Mouse (Mus musculus) ZHBTc4 (cell line): ENCODE results near the gene Rbm48.
"Not testable (repeated sequence)": the region's sequence is repeated elsewhere in the genome, so short reads cannot be mapped to it uniquely, and the experiment has no call there.

Experiments
- DNase-seq: peaks from one replicate; pipeline ENCODE4 v3.0.0-alpha.2; 2011; ENCODE audit warnings: low read depth, low spot score

Gene Rbm48

DNA sequence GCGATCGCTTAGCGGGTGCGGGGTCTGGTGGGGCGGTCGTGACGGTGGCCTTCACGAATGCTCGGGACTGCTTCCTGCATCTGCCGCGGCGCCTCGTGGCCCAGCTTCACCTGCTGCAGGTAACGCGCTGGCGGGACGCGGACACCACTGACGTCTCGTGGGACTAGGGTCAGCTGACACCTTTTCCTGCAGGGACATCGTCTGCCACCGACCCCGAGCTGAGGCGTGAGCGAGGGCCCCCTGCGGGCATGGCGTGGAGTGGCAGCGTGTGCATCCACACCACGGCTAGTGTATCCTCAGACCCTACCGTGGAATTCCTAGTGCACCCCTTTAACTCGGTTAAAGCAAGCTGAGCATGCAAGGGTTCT, at the start of gene Rbm48:
TSS of gene Rbm48 (minus strand) at position 187 of the 368 bp plus-strand sequence.
- peak; percentile 92 for DNase-seq

GRCm38 (mm10) chr5:3645326-3645725, 48.9 kb upstream of the Rbm48 start:
- no peak for DNase-seq

DNA sequence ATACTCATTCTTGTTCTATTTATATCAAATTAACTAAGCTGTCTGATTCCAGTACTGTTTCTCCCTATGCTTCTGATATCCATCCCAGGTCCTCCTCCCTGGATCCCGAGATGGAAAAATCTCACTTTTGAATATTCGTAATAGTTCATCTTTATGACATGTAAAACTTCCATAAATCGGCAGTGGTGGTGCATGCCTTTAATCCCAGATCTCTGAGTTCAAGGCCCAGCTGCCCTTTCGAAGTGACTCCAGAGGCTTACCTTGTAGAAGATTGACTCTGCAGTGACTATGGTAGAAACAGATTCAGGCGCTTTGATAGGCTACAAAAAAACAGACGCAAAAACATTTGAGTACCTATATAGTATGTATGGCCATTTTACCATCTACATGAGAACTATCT, 48.2 kb upstream of the Rbm48 start:
- no peak for DNase-seq

DNA sequence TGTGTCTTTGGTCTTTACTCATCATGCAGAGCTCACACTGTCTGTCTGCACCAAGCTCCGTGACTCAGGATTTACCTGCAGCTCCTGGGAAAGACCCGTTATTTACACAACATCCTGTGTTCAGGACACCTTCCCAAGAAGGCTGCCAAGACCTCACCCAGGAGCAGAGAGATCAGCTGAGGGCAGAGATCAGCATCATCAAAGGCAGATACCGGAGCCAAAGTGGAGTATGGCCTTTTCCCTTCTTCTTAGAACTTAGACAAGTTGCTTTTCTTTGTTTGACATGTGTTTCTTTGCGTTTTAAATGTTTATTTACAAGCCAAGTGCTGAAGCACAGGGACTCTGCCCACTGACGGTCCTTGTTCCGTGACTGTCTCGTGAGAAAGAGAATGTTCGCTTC, 38.9 kb upstream of the Rbm48 start:
- DNase-seq = no peak

- DNase-seq = peak; percentile 35
Observed at GRCm38 (mm10) chr5:3633951-3634350, 37.6 kb upstream of the Rbm48 start.

DNA sequence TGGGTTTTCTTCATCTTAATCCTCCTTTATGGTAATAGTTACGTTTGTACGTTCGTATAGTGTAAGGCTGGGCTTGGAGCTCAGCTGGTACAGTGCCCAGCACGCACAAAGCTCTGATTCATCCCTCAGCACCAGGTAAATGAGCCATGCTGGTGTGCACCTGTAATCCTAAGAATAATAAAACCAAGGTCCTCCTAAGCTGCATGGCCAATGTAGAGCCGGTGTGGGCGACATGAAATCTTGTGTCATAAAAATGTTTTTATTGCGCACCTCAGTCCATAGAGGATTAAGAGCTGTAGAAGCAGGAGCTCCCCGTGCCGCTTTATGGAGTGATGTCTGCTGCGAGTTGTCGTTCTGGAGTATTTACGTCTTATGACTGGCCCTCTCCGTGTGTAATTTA, 36.9 kb upstream of the Rbm48 start:
- DNase-seq = no peak

DNA sequence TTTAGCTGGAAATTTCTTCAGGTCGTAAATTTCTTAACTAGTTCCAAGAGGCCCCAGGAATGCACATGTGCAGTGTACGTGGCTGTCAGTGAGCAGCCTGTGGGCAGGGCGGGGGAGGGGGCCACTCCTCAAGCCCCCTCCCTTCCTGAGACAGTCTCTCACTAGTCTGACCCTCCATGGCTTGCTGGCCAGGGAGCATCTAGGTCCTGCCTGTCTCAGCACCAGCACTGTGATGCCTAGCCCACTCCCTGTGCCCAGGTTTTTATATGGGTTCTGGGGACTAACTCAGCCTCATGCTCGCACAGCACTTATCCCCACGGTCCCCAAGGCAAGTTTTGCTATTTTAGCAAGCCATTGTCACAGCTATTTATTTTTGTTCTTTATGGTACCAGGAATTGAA, 35.9 kb upstream of the Rbm48 start:
- no peak for DNase-seq

- DNase-seq = no peak
Observed at GRCm38 (mm10) chr5:3631512-3632271, 35.3 kb upstream of the Rbm48 start.

DNA sequence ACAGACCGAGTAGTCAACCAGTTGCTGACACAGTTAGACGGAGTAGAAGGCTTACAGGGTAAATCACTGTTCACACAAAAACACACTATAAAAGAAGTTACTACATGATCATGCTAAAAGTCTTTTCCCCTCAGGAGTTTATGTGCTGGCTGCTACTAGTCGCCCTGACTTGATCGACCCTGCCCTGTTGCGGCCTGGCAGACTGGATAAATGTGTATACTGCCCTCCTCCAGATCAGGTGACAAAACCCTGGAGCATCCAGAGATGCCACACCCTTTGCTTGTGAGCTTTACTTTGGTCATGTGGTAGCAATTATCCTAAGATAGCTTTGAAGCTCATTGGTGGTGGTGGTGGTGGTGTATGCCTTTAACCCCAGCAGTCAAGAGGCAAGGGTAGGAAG, 33.7 kb upstream of the Rbm48 start:
- DNase-seq = peak; percentile 16

- DNase-seq = no peak
Observed at GRCm38 (mm10) chr5:3620486-3620885, 24.1 kb upstream of the Rbm48 start.

DNA sequence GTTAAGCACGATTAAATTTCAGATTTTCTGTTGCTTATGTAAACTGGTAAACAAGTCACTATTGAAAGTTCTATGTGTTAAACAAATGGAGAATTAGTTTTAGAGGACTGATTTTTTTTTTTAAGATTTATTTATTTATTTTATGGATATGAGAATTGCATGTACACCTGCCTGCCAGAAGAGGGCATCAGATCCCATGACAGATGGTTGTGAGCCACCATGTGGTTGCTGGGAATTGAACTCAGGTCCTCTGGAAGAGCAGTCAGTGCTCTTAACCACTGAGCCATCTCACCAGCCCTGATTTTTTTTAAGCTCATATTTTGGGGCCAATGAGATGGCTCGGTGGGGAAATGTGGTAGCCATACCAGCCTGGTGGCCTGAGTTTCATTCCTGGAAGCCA, 15.4 kb upstream of the Rbm48 start:
- DNase-seq = not testable (repeated sequence)

- DNase-seq = no peak
Observed at GRCm38 (mm10) chr5:3609241-3609640, 12.9 kb upstream of the Rbm48 start.

GRCm38 (mm10) chr5:3607114-3607513, 10.7 kb upstream of the Rbm48 start:
- no peak for DNase-seq

- no peak for DNase-seq
Observed at GRCm38 (mm10) chr5:3600790-3601189, 4.4 kb upstream of the Rbm48 start.

DNA sequence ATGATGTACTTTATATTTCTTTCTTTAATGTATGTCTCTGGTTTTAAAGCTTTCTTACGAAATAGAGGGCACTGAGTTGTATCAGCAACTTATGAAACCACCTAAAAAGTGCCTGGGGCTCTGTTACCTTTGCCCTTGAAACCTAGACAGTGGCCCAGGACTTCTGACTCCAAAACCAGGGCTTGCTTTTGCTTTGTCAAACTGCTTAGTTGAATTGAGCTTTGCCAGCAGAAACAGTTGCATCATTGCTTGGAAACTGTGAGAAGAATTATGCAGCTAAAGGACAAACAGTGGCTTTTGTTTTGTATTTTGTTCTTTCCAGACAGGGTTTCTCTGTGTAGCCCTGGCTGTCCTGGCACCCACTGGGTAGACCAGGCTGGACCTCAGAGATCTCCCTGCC, 3.9 kb upstream of the Rbm48 start:
- DNase-seq = no peak

DNA sequence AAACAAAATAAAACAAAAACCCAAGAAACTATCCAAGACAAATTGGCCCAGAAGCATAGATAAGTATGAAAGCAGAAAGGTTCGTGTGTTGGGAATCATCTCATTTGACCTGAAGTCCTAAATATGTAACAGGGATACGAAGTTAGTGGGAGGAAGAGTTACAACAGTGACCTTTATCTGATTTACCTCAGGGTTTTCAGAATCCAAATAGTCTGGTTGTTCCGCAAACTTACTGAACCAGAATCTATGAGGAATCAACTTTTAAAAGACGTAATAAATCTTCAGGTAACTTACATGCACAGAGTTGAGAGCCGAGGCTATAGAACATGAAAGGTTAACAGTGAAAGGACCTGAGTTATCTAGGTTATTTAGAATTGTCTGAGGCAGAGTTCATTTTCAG, 2.4 kb upstream of the Rbm48 start:
- DNase-seq = no peak

DNA sequence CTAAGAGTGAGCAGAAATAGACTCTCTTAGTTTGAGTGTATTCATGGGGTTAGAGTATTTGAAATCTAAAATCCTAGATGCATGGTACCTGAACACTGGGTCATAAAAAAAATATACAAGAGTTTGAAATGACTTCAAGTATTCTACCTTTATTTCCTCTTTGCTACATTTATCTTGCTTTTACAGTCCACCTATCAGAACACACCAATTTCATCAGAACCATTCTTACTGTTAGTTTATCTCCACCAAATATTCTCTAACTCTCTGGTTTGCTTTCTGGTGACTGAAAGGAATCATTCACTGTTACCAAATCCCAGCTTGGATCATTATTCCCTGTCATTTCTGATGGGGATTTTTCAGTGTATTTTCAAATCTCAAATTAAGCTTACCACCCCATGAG, 786 bp upstream of the Rbm48 start:
- no peak for DNase-seq

DNA sequence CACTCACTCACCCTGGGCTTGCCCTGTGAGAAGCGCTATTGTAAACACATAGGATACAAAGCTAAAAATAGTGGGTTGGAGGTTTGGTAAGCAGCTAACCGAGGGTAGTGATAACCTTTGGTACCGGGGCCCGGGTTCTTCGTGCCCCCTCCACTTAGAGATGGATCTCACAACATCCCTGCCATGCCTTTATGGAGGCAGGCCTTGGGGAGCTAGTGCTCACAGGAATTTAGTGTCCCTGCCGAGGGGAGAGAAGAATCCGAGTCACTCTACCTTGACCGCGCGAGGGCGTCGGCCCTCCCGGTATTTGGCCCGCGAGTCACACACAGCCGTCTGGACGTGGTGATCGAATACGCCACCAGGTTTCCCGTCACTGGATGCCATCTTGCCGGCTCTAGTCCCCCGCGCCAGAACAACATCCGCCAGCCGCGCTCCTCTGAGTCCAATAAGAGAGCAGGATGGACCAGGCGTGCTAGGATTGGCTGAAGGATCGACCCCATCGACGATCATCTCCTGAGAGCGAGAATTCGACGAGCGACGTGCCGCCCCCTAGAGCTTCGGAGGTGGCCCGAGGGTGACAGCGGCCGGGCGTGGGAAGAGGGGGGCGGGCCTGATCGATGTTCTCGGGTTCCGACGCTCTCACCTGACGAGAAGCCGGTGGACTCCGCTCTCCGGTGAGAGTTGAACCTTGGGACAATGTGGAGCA, 539 bp downstream of the Rbm48 start, which contains the start of gene Pex1:
TSS of gene Pex1 (plus strand) at position 374 of the 706 bp plus-strand sequence.
- peak; percentile 99 for DNase-seq

- DNase-seq = peak; percentile 48
Observed at GRCm38 (mm10) chr5:3579066-3579465, 17.3 kb downstream of the Rbm48 start.

DNA sequence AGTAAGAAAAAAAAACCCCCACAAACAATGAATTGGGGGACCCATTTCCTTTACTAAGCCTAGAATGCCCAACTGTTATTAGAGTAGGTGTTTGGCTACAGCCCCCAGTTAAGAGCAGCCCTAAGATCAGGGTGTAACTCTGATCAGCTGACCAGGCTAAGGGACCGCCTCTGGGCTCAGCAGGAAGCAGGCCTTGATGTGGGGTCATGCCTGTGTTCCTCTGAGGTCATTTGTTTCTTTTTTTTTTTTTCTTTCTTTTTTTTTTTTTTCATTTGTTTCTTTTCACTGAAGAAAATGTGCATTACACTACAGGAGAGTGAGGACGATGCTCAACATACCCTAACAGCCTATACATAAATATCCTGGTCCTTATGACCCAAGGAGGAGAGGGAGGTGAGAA, 18.4 kb downstream of the Rbm48 start:
- DNase-seq = peak; percentile 61

DNA sequence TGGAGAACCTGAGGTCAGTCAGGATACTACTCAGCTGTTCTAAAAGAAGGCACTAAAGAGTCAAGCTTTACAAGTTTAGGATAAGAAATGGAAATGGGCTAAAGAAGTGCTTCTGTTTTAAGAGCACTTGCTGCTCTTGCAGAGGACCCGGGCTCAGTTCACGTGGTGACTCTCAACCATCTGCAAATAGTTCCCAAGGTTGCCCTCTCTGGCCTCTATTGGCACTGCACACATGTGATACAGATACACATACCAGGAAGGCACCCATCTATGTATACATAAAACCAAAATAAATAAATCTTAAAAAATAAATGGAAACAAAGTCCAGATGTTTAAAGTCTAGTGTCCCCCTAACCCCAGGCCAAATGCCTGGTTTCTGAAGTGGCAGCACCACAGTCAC, 21.6 kb downstream of the Rbm48 start:
- peak; percentile 56 for DNase-seq

- DNase-seq = no peak
Observed at GRCm38 (mm10) chr5:3571266-3571665, 25.1 kb downstream of the Rbm48 start, which contains the start of gene 1700109H08Rik. TSS of gene 1700109H08Rik (plus strand) at chr5:3571566.

DNA sequence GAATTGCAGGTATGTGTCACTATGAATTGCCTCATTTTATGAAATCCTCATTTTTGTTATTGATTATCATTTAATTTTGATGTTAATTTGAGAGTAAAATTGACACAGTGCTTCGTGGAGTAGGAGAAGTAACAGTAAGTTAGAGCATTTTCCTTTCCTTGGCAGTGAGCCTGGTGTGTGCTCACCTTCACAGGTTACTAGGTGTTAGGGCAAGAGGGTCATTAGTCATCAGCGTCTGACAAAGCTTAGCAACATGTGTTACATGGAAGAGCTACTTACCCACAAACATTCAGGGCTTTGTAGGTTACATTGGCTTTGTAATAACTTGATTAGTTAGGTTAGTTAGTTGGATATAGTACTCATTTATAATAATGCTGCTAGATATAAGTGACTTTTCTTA, 42.2 kb downstream of the Rbm48 start:
- DNase-seq = no peak
